Mouse (Mus musculus): ENCODE data around the gene Gm26620. TPM values are rescaled to one million over a fixed set of nuclear protein-coding genes. Genes with fewer than 3 reads are reported as not detected.

The Gm26620 gene
- 1.1 and 1.8 TPM in 2 replicates for polyA plus RNA-seq (2015; fragmentation: Nextera tagmentation; extraction: Ambion mirVana)

DNA sequence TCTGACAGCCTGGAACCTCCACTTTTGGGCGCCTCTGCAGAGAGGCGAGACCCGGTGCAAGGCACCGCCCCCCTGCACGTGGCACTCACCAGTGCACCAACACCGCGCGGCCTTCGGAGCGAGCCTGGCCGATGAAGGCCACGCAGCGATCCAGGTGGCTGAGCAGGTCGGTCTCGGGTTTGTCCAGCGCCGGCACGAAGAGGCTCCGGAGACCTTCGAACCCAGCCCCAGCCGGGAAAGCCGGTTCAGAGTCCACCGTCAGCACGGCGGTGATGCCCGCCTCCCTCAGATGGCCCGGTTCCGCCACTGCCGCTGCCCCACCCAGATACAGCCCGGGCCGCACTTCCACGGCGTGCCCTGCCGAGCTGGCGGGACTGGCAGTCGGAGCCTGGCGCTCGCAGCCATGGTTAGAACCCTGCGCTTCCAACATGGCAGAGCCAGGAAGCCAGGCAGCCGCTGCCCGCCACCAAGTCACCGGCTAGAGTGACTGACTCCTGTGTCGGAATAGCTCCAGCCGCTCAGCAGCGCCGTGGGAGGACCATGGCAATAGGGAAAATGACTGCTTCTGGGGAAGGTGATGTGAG is at the start of gene Gm26620, which contains the start of gene Dusp12:
TSS of gene Gm26620 (plus strand) at position 88 of the 584 bp plus-strand sequence.
TSS of gene Dusp12 (minus strand) at position 563 of the 584 bp plus-strand sequence.
- peak; percentile 94 for ATAC-seq (ENCODE audit: low FRiP score, low read depth)
- H3K4me2 ChIP-seq (replicated peaks): peak within 1 kb of the TSS; percentile 75
- peak within 1 kb of the TSS; percentile 91 for H3K9ac ChIP-seq
- WGBS: under 1% methylated on average over 45 of the region's 46 CpGs
- H3K4me1 ChIP-seq: peaks cover 15% of the 10 kb centered on the region
- H3K9me3 ChIP-seq: no peaks in the 10 kb centered on the region
- peak within 1 kb of the TSS; percentile 84 for H3K4me3 ChIP-seq
- H3K36me3 ChIP-seq: peaks cover 19% of the 10 kb centered on the region
- H3K27ac ChIP-seq: peak within 1 kb of the TSS; percentile 75
- H3K27me3 ChIP-seq: no peaks in the 10 kb centered on the region

DNA sequence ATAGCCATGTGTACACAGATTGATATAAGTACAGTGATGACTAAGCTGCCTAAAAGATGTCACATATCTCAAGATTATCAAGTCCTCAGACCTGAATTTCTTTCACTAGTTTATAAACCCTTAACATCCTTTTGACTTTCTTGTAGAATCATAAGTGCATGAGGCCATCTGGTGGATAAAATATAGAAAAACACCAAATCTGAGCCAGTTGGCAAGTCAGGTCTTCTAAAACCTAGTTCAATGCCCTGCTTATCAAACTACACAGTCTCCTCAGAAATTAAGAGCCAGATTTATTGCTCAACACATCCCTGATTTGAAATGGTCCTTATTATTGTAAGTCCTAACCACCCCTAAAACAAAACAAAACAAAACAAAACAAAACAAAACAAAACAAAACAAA is 45.2 kb upstream of the Gm26620 start:
- Histone ChIP-seq H3K9me3 (no peaks in the 10 kb centered on the region), H3K4me1 (no peaks in the 10 kb centered on the region; the same call in 1 of the 2 replicates), H3K36me3 (0 out of 2 replicates have a peak, but pooled peaks cover 5% of the 10 kb centered on the region), H3K4me2 (replicated peaks) (no peak overlapping the region), H3K27me3 (no peaks in the 10 kb centered on the region), H3K4me3 (no peak overlapping the region), H3K9ac (no peak overlapping the region), H3K27ac (no peak overlapping the region)
- ATAC-seq (ENCODE audit: low FRiP score, low read depth): no peak

DNA sequence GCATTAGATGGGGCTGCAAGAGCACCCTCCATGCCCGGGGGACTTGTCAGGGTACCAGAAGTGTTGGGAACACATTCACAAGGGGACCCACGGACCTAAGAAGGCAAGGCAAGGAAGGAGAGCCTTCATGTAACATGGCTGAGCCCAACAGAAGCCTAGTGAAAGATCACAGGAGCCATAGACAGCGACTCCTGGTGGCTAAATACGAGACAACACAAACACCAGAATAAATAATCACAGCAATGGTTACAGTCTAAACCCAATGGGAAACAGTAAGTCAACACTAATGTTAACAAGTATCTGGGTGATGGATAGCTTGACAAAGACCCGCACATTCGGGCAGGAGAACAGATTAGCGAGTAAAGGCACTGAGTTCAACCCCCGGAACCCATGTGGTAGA is 40.5 kb upstream of the Gm26620 start:
- no peak for ATAC-seq (ENCODE audit: low FRiP score, low read depth)
- 57% methylated on average over 8 of the region's 8 CpGs for WGBS

DNA sequence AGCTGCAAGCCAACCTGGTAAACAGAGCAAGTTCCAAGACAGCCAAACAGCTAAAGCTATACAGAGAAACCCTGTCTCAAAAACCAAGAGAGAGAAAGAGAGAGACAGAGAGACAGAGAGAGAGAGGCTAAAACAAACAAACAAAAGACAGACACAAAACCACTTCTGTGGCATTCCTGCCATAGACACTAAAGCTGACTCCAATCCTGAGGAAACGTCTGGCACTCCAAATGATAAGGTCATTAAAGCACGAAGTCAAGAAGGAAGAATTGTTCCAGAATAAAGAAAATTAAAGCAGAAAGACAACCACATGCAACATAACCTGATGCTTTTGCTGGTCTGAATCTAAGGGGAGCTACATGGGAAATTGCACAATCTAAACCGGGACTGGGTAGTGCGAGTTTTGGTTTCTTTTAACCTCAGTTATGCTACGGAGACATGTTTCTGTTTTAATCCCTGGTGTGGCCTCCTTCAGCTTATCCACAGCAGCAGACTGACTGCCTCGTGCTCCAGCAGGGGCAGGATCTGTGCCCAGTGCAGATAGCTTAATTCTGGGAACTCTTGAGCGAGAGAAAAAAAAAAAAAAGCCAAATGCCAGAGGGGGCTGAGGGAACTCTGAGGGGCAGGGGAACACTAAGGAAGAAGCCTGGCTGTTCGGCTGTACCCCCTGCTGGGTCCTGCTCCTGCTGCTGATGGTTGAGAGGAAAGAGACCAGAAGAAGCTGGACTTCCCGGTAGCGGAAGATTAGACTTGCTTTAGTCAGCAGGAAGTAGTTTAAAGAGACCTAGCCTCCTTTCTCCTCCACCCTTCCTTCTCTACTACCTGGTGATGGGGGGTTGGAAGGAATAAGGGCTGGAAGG is 39.2 kb upstream of the Gm26620 start:
- WGBS: 43% methylated on average over 10 of the region's 10 CpGs
- Histone ChIP-seq H3K9ac (no peak overlapping the region), H3K36me3 (peaks cover 17% of the 10 kb centered on the region), H3K4me2 (replicated peaks) (no peak overlapping the region), H3K9me3 (no peaks in the 10 kb centered on the region), H3K4me3 (no peak overlapping the region), H3K27ac (no peak overlapping the region), H3K27me3 (no peaks in the 10 kb centered on the region), H3K4me1 (no peaks in the 10 kb centered on the region)
- no peak for ATAC-seq (ENCODE audit: low FRiP score, low read depth)

More for the DNA sequence above, 40.5 kb upstream of the Gm26620 start:
- H3K9me3 ChIP-seq: no peaks in the 10 kb centered on the region
- peaks cover 10% of the 10 kb centered on the region for H3K36me3 ChIP-seq
- no peak overlapping the region for H3K27ac ChIP-seq
- no peak overlapping the region for H3K4me2 ChIP-seq (replicated peaks)
- no peak overlapping the region for H3K9ac ChIP-seq
- no peaks in the 10 kb centered on the region for H3K4me1 ChIP-seq
- H3K4me3 ChIP-seq: no peak overlapping the region
- H3K27me3 ChIP-seq: no peaks in the 10 kb centered on the region

DNA sequence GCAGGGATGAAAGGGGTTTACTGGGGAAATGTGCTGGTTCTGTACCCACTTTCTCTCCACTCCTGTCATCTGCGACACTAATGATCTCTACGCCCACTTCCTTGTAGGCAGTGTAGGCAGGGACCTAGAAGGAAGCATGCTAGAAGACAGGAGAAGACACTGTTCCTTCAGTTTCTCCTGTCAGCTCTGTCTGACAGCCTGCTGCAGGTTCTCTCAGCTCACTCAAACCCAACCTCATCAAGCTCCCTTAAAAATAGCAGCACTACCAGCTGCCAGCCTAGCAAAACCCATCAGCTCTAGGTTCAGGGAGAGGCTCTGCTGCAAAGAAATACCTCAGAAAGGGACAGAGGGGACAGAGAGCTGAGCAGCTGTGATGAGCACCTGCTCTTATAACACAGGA is 34.9 kb upstream of the Gm26620 start:
- Histone ChIP-seq H3K27me3 (no peaks in the 10 kb centered on the region), H3K36me3 (peaks cover 19% of the 10 kb centered on the region), H3K9me3 (no peaks in the 10 kb centered on the region), H3K4me1 (no peaks in the 10 kb centered on the region), H3K4me2 (replicated peaks) (no peak overlapping the region), H3K27ac (no peak overlapping the region), H3K9ac (no peak overlapping the region), H3K4me3 (no peak overlapping the region)
- 91% methylated on average over 2 of the region's 2 CpGs for WGBS
- ATAC-seq (ENCODE audit: low FRiP score, low read depth): no peak

DNA sequence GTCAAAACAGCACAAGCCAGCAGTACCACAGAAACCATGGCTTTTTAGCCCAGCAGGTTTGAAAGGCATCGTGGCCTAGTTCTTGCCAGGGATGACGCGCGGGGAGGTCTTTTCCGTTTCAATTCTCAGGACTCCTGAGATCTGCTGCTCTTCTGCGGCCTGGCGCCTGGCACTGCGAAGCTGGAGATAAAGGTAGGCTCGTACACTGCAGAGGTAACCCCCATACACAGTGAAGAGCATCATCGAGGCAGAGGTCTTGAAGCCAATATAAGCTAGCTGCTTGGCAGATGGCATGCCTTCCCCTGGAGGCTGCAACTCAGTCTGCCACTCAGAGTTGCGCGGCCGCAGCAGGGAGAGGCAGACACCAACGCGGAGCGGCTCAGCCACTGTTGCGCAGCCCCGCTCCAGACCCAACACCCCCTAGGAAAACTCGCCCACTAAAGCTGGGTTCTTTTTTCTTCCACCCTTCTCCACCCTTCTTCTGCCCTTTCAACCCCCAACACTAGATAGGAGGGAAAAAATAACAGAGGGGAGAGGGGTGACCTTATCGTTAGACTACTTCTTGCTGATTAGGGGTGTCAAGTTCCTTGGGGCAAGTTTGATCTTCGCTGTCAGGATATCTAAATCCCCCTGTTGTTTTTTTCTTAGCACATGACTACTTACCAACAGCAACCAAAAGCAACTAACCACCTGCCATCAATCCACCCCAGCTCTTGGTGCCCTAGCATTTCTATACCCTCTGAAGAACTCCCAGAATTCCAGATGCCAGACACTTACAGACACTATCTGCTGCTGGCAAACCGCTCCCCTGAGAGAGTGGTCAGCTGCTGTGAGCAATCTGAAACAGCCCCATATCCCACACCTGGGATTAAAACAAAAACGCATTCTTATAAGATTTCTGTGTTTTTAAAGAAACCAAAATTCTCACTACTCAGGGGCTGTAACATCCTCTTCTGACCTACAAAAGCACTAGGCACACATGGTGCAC is 33.9 kb upstream of the Gm26620 start:
- Histone ChIP-seq H3K4me1 (no peaks in the 10 kb centered on the region), H3K27ac (no peak overlapping the region), H3K36me3 (peaks cover 19% of the 10 kb centered on the region), H3K4me2 (replicated peaks) (no peak overlapping the region), H3K4me3 (no peak overlapping the region), H3K27me3 (no peaks in the 10 kb centered on the region), H3K9me3 (no peaks in the 10 kb centered on the region), H3K9ac (no peak overlapping the region)
- WGBS: 93% methylated on average over 23 of the region's 23 CpGs
- no peak for ATAC-seq (ENCODE audit: low FRiP score, low read depth)

DNA sequence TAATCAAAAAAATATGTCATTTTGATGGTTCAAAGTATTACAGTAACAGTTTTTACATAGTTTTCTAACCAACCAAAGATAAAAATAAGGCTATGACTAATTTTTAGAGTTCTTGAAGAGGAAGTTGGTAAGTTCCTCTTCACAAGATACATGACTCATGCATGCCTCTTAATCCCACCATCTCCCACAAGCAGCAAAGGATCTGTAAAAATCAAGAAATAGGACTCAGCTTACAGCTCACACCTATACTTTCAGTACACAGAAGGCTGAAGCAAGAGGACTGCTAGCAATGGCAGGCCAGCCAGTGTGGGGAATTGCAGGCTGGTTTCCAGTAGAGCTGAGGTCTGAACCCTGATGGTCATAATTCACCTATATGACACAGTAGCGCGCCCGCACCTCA is 31.3 kb upstream of the Gm26620 start:
- 86% methylated on average over 3 of the region's 3 CpGs for WGBS
- Histone ChIP-seq H3K9me3 (no peaks in the 10 kb centered on the region), H3K36me3 (peaks cover 12% of the 10 kb centered on the region), H3K4me1 (no peaks in the 10 kb centered on the region), H3K4me2 (replicated peaks) (no peak overlapping the region), H3K9ac (no peak overlapping the region), H3K27ac (no peak overlapping the region), H3K4me3 (no peak overlapping the region), H3K27me3 (no peaks in the 10 kb centered on the region)
- no peak for ATAC-seq (ENCODE audit: low FRiP score, low read depth)

DNA sequence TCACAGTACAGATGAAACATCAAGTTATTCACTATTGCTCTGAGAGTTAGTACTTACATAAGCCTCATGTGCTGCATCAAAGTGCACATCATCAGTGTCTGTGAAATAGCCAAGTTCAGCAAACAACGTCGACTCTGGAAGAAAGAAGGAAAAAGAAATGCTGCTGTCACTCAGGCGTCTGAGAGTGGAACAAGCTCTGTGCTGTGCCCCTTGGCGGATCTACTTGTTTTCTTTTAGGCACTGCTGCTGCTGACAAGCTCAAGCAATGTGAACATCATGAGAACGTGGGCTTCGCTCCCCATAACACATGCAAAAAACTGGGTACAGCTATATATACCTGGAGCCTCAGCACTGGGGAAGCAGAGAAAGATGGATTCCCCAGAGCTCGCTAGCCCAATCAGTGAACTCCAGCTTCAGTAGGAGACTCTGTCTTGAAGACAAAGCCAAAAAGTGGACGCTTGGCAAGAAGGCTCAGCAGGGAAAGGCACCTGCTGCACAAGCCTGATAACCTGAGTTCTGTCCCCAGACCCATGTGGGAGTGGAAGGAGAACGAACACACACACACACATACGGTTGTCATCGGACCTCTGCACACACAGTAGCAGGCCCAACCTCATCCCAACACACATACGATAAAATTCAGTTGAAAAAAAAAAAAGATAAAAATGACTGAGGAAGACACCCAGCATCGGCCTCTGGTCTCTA is 29.7 kb upstream of the Gm26620 start:
- Histone ChIP-seq H3K9ac (no peak overlapping the region), H3K9me3 (no peaks in the 10 kb centered on the region), H3K4me2 (replicated peaks) (no peak overlapping the region), H3K4me3 (no peak overlapping the region), H3K36me3 (peaks cover 10% of the 10 kb centered on the region), H3K4me1 (no peaks in the 10 kb centered on the region), H3K27ac (no peak overlapping the region), H3K27me3 (no peaks in the 10 kb centered on the region)
- WGBS: 89% methylated on average over 13 of the region's 13 CpGs
- ATAC-seq (ENCODE audit: low FRiP score, low read depth): no peak

DNA sequence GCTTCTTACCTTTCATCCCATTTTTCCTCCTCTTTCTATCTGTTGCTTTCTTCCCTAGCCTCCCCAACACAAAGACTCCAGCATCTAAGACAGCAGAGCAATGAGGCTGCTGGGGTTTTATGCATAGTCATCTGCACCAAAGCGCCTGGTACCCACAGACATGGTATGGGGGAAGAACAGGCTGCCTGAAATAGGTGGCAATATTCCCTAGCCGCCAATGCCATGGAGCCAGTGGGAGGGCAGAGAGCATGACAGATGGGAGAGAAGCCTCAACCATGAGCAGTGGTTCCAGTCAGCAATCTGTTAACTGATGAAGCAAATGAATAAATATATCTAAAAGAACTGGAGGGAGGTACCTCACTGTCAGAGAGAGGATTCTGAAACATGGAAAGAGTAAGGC is 27.5 kb upstream of the Gm26620 start:
- H3K36me3 ChIP-seq: peaks cover 2% of the 10 kb centered on the region; the same call in 1 of the 2 replicates
- H3K27me3 ChIP-seq: no peaks in the 10 kb centered on the region
- H3K9me3 ChIP-seq: no peaks in the 10 kb centered on the region
- H3K4me3 ChIP-seq: no peak overlapping the region
- ATAC-seq (ENCODE audit: low FRiP score, low read depth): no peak
- H3K4me2 ChIP-seq (replicated peaks): no peak overlapping the region
- no peaks in the 10 kb centered on the region for H3K4me1 ChIP-seq
- WGBS: 75% methylated on average over 2 of the region's 2 CpGs
- no peak overlapping the region for H3K27ac ChIP-seq
- H3K9ac ChIP-seq: no peak overlapping the region

DNA sequence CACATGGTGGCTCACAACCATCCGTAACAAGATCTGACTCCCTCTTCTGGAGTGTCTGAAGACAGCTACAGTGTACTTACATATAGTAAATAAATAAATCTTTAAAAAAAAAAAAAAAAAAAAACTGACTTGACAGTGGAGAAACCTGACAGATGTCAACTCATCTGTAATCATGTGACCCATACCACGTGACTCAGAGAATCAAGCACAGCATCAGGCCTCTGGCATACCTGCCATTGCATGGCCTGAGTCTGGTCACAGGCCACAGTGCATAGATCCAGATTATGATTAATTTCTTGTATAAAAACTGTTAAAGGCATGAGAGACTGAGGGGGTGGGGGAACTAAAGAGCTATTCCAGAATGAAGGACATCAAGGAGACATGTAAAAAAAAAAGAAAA is 26.0 kb upstream of the Gm26620 start:
- Histone ChIP-seq H3K27me3 (no peaks in the 10 kb centered on the region), H3K9ac (no peak overlapping the region), H3K4me3 (no peak overlapping the region), H3K4me1 (no peaks in the 10 kb centered on the region), H3K9me3 (no peaks in the 10 kb centered on the region), H3K4me2 (replicated peaks) (no peak overlapping the region), H3K27ac (no peak overlapping the region), H3K36me3 (no peaks in the 10 kb centered on the region)
- ATAC-seq (ENCODE audit: low FRiP score, low read depth): no peak
- WGBS: 96% methylated on average over 2 of the region's 2 CpGs

DNA sequence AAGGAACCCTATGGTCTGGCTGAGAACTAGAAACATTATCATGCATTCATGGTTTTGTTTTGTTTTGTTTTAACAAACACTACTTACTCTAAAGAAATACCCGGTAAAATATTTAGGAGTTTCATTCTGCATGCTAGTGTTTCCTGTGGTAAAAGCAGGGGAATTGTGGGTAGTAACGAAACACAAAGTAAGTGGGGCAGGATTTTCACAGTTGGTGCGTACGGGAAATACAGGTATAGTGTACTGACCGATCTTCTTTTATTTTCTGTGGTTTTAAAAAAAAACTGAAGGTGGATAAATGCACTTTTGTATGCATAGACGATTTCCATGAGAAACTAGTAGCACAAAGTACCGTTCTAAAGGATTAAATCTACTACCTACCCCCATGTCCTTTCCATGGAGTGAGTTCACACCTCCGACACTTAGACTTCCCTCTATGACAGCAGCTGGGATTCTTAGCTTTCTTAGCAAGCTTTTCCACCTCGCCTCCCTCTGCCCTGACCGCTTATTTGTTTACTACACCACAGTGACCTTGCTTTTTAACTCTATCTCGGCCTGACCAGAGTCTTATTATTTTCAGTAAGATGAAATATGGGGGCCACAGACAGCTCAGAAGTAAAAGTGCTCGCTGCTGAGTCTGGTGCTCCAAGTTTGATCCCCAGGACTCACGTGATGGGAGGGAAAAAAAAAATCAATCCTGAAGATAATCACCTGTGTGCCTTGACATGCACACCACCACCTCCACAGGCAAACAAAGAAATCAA is 23.0 kb upstream of the Gm26620 start:
- Histone ChIP-seq H3K4me2 (replicated peaks) (no peak overlapping the region), H3K4me3 (no peak overlapping the region), H3K9me3 (no peaks in the 10 kb centered on the region), H3K9ac (no peak overlapping the region), H3K27ac (no peak overlapping the region), H3K27me3 (no peaks in the 10 kb centered on the region), H3K36me3 (no peaks in the 10 kb centered on the region), H3K4me1 (peaks cover 6% of the 10 kb centered on the region)
- ATAC-seq (ENCODE audit: low FRiP score, low read depth): no peak
- WGBS: 80% methylated on average over 13 of the region's 13 CpGs
